Mouse (Mus musculus): ENCODE data around the gene Selenos.

GRCm38 (mm10) chr7:66131776-66132421 is 52.5 kb downstream of the Selenos start:
- TF ChIP-seq CTCF (IDR thresholded peaks at IDR 0.05; ENCODE audit: control insufficient read depth, insufficient read depth, insufficient read length) (no peak), USF1 (IDR thresholded peaks at IDR 0.05; ENCODE audit: low read depth) (no peak), MYOG (IDR thresholded peaks at IDR 0.05; ENCODE audit: control insufficient read depth, extremely low read depth, insufficient read length) (no peak)
